Mouse (Mus musculus): ENCODE results near the gene Rims4. TPM values are rescaled to one million over a fixed set of nuclear protein-coding genes. Genes with fewer than 3 reads are reported as not detected.

Gene Rims4
- polyA plus RNA-seq, 1 experiment from 2014 or later, result 0.11 TPM

DNA sequence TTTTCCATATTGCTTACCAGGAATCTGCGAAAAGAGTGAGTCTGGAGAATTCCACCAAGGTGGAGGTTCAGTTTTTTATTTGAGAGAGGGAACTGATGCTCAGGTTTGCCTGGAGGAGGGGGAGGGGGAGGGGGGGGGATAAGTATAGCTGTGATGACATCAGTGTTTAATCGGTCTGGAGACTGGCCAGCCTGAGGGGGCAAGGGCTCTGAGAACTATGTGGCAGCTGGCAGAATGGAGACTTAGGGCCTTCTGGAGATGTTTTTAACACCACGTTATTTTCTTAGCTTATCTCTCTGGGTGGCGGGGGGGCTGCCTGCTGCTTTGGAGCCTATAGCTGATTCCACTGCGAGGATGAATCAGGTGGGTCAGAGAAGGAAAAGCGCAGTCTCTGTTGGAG, 24.6 kb upstream of the Rims4 start:
- WGBS, result 52% methylated on average over 6 of the region's 6 CpGs

DNA sequence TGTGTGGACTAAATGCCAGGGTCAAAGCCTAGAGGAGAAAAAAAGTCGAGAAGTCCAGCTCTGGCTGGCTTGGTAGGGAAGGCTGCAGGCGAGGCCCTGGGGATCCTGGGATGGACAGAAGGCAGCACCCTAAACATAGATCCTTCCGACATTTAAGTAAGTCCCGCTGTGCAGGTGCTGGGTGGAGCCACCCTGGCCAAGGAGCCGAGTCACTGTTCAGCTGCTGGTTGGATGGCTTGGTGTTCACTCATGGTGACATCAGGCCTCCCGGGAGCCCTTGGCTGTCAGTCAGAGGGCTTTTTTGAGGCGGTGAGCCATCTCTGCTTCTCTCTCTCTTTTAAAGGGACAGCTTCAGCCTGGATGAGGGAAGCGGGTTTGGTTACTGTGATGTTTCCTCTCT, 21.0 kb upstream of the Rims4 start:
- no peak overlapping the region for H3K9ac ChIP-seq (ENCODE audit: low read depth, low read length)
- ATAC-seq (replicated peaks; ENCODE audit: low FRiP score), result no peak
- H3K4me1 ChIP-seq (replicated peaks; ENCODE audit: control insufficient read depth, insufficient read depth, low read length), result no peaks in the 10 kb centered on the region
- no peak overlapping the region for H3K4me2 ChIP-seq
- H3K4me3 ChIP-seq (ENCODE audit: low read depth, low read length), result no peak overlapping the region
- no peaks in the 10 kb centered on the region for H3K27me3 ChIP-seq (replicated peaks; ENCODE audit: control insufficient read depth, insufficient read depth, low read length)
- no peaks in the 10 kb centered on the region for H3K36me3 ChIP-seq (ENCODE audit: control insufficient read depth, insufficient read depth, low read length)
- no peaks in the 10 kb centered on the region for H3K9me3 ChIP-seq (ENCODE audit: control insufficient read depth, low read length)
- 34% methylated on average over 8 of the region's 8 CpGs for WGBS
- no peak overlapping the region for H3K27ac ChIP-seq (ENCODE audit: low read depth, low read length)
- no peak for DNase-seq (ENCODE audit: low spot score)

More for the DNA sequence above, 24.6 kb upstream of the Rims4 start:
- Histone ChIP-seq H3K4me2 (no peak overlapping the region), H3K4me1 (replicated peaks; ENCODE audit: control insufficient read depth, insufficient read depth, low read length) (no peaks in the 10 kb centered on the region), H3K27me3 (replicated peaks; ENCODE audit: control insufficient read depth, insufficient read depth, low read length) (no peaks in the 10 kb centered on the region), H3K9me3 (ENCODE audit: control insufficient read depth, low read length) (no peaks in the 10 kb centered on the region), H3K4me3 (ENCODE audit: low read depth, low read length) (no peak overlapping the region), H3K36me3 (ENCODE audit: control insufficient read depth, insufficient read depth, low read length) (no peaks in the 10 kb centered on the region), H3K9ac (ENCODE audit: low read depth, low read length) (no peak overlapping the region), H3K27ac (ENCODE audit: low read depth, low read length) (no peak overlapping the region)
- no peak for ATAC-seq (replicated peaks; ENCODE audit: low FRiP score)
- no peak for DNase-seq (ENCODE audit: low spot score)

GRCm38 (mm10) chr2:163932151-163932550, 13.7 kb upstream of the Rims4 start:
- WGBS, result 38% methylated on average over 7 of the region's 7 CpGs
- no peaks in the 10 kb centered on the region for H3K9me3 ChIP-seq (ENCODE audit: control insufficient read depth, low read length)
- H3K36me3 ChIP-seq (ENCODE audit: control insufficient read depth, insufficient read depth, low read length), result no peaks in the 10 kb centered on the region
- no peaks in the 10 kb centered on the region for H3K4me1 ChIP-seq (replicated peaks; ENCODE audit: control insufficient read depth, insufficient read depth, low read length)
- DNase-seq (ENCODE audit: low spot score), result no peak
- no peaks in the 10 kb centered on the region for H3K27me3 ChIP-seq (replicated peaks; ENCODE audit: control insufficient read depth, insufficient read depth, low read length)
- no peak for ATAC-seq (replicated peaks; ENCODE audit: low FRiP score)
- no peak overlapping the region for H3K27ac ChIP-seq (ENCODE audit: low read depth, low read length)
- no peak overlapping the region for H3K4me2 ChIP-seq
- no peak overlapping the region for H3K9ac ChIP-seq (ENCODE audit: low read depth, low read length)
- no peak overlapping the region for H3K4me3 ChIP-seq (ENCODE audit: low read depth, low read length)

DNA sequence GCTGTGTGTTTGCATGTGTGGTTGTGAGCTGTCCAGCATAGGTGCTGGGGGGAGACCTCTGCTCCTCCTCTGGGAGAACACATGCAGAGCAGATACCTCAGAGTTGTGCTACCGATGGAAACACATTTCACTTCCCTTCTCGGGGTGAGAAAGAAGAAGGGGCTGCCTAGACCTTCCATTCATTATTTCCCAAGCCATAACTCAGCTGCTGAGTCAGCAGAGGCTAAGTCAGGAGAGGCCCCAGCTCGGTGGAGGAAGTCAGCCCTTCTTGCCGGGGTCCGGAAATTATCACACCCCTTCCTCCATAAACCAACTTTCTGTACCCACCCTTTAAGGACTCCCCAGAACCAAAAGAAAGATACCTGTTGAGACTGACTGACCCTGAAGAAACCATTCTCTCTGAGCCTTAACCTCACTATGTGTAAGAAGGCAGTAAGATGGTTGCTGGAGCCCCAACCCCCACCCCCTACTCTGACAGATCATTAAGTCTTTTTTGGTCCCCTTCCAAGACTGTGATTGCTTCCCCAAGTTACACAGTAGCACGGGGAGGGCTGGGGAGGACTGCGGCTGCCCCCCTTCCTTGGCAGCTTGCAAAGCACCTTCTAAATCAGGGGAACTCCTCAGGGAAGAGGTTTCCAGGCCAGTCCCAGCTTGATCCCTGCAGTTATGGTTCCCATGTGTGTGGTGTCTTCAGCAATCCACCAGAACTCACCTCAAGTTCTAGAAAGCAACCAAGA, 10.1 kb upstream of the Rims4 start:
- Histone ChIP-seq H3K9ac (ENCODE audit: low read depth, low read length) (no peak overlapping the region), H3K4me2 (no peak overlapping the region), H3K4me3 (ENCODE audit: low read depth, low read length) (no peak overlapping the region), H3K27me3 (replicated peaks; ENCODE audit: control insufficient read depth, insufficient read depth, low read length) (peaks cover 4% of the 10 kb centered on the region), H3K27ac (ENCODE audit: low read depth, low read length) (no peak overlapping the region), H3K36me3 (ENCODE audit: control insufficient read depth, insufficient read depth, low read length) (no peaks in the 10 kb centered on the region), H3K9me3 (ENCODE audit: control insufficient read depth, low read length) (no peaks in the 10 kb centered on the region), H3K4me1 (replicated peaks; ENCODE audit: control insufficient read depth, insufficient read depth, low read length) (no peaks in the 10 kb centered on the region)
- ATAC-seq (replicated peaks; ENCODE audit: low FRiP score) (no peak), DNase-seq (ENCODE audit: low spot score) (no peak)
- WGBS, result 60% methylated on average over 7 of the region's 7 CpGs

DNA sequence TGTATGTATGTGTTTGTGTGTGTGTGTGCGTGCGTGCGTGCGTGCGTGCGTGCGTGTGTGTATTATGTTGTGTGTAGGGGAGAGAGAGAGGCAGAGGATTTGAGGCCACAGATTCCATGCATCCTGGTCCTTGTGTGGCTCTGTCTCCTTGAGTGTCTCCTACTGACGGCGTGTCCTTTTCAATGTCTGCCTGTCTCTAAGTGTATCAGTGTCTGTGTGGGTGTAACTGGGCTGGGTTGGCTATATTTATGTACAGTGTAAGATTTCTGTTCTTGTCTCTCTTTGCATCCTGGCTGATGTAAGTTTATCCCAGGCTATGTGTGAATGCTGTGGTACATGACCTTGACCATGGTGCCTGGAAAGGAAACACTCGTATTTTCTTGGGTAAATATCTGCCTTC, 6.6 kb upstream of the Rims4 start:
- Histone ChIP-seq H3K9ac (ENCODE audit: low read depth, low read length) (no peak overlapping the region), H3K4me1 (replicated peaks; ENCODE audit: control insufficient read depth, insufficient read depth, low read length) (no peaks in the 10 kb centered on the region), H3K27me3 (replicated peaks; ENCODE audit: control insufficient read depth, insufficient read depth, low read length) (peaks cover 17% of the 10 kb centered on the region), H3K27ac (ENCODE audit: low read depth, low read length) (no peak overlapping the region), H3K9me3 (ENCODE audit: control insufficient read depth, low read length) (no peaks in the 10 kb centered on the region), H3K4me2 (no peak overlapping the region), H3K4me3 (ENCODE audit: low read depth, low read length) (no peak overlapping the region), H3K36me3 (ENCODE audit: control insufficient read depth, insufficient read depth, low read length) (no peaks in the 10 kb centered on the region)
- ATAC-seq (replicated peaks; ENCODE audit: low FRiP score) (no peak), DNase-seq (ENCODE audit: low spot score) (no peak)
- 82% methylated on average over 10 of the region's 10 CpGs for WGBS

DNA sequence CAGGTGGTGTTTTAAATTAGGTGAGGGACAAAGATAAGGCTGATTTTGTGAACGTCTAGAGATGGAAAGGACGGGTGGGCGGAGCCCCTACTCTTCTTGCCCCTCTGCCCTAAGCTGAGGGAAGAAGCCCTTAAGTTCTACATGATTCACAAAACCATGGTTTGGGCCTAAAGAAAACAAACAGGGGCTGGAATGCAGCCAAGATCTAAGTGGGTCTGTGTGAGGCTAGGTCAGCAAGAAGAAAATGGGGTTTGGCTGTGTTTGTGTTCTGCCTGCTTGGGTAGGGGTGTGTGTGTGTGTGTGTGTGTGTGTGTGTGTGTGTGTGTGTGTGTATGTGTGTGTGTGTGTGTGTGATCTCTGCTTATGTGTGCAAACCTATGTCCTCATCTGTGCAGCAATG, 6.0 kb upstream of the Rims4 start:
- H3K9me3 ChIP-seq (ENCODE audit: control insufficient read depth, low read length), result no peaks in the 10 kb centered on the region
- 52% methylated on average over 3 of the region's 3 CpGs for WGBS
- no peak for ATAC-seq (replicated peaks; ENCODE audit: low FRiP score)
- no peak overlapping the region for H3K27ac ChIP-seq (ENCODE audit: low read depth, low read length)
- no peaks in the 10 kb centered on the region for H3K4me1 ChIP-seq (replicated peaks; ENCODE audit: control insufficient read depth, insufficient read depth, low read length)
- no peak overlapping the region for H3K4me3 ChIP-seq (ENCODE audit: low read depth, low read length)
- DNase-seq (ENCODE audit: low spot score), result no peak
- H3K4me2 ChIP-seq, result no peak overlapping the region
- no peaks in the 10 kb centered on the region for H3K36me3 ChIP-seq (ENCODE audit: control insufficient read depth, insufficient read depth, low read length)
- H3K9ac ChIP-seq (ENCODE audit: low read depth, low read length), result no peak overlapping the region
- H3K27me3 ChIP-seq (replicated peaks; ENCODE audit: control insufficient read depth, insufficient read depth, low read length), result peaks cover 22% of the 10 kb centered on the region

DNA sequence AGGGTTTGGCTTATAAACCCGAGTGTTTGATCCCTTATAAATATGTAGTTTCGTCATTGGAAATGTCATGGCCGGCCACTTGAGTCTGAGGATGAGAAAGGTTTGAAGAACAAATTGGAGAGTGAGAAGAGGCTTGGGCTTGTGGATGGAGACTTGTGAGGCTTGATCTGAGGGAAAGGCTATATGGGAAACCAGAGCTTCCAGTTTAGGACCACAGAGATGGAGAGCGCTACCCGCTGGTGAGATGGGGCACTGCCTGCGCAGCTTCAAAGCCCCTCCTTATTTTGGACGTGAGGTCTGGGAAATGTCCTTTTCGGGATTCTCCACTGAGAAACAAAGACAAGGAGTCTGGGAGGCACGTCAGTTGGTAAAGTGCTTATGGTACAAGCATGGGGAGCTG, 4.6 kb upstream of the Rims4 start:
- DNase-seq (ENCODE audit: low spot score), result no peak
- Histone ChIP-seq H3K27me3 (replicated peaks; ENCODE audit: control insufficient read depth, insufficient read depth, low read length) (peaks cover 36% of the 10 kb centered on the region), H3K27ac (ENCODE audit: low read depth, low read length) (no peak overlapping the region), H3K4me3 (ENCODE audit: low read depth, low read length) (no peak overlapping the region), H3K9me3 (ENCODE audit: control insufficient read depth, low read length) (no peaks in the 10 kb centered on the region), H3K4me1 (replicated peaks; ENCODE audit: control insufficient read depth, insufficient read depth, low read length) (no peaks in the 10 kb centered on the region), H3K36me3 (ENCODE audit: control insufficient read depth, insufficient read depth, low read length) (no peaks in the 10 kb centered on the region), H3K4me2 (no peak overlapping the region), H3K9ac (ENCODE audit: low read depth, low read length) (no peak overlapping the region)
- ATAC-seq (replicated peaks; ENCODE audit: low FRiP score), result no peak
- WGBS, result 56% methylated on average over 9 of the region's 9 CpGs

- Histone ChIP-seq H3K4me3 (ENCODE audit: low read depth, low read length) (no peak overlapping the region), H3K27ac (ENCODE audit: low read depth, low read length) (no peak overlapping the region), H3K4me1 (replicated peaks; ENCODE audit: control insufficient read depth, insufficient read depth, low read length) (no peaks in the 10 kb centered on the region), H3K9me3 (ENCODE audit: control insufficient read depth, low read length) (no peaks in the 10 kb centered on the region), H3K9ac (ENCODE audit: low read depth, low read length) (no peak overlapping the region), H3K36me3 (ENCODE audit: control insufficient read depth, insufficient read depth, low read length) (no peaks in the 10 kb centered on the region), H3K27me3 (replicated peaks; ENCODE audit: control insufficient read depth, insufficient read depth, low read length) (peaks cover 64% of the 10 kb centered on the region), H3K4me2 (no peak overlapping the region)
- WGBS, result 69% methylated on average over 3 of the region's 3 CpGs
- ATAC-seq (replicated peaks; ENCODE audit: low FRiP score), result no peak
- no peak for DNase-seq (ENCODE audit: low spot score)
Measured at GRCm38 (mm10) chr2:163919581-163919980, 1.1 kb upstream of the Rims4 start.

DNA sequence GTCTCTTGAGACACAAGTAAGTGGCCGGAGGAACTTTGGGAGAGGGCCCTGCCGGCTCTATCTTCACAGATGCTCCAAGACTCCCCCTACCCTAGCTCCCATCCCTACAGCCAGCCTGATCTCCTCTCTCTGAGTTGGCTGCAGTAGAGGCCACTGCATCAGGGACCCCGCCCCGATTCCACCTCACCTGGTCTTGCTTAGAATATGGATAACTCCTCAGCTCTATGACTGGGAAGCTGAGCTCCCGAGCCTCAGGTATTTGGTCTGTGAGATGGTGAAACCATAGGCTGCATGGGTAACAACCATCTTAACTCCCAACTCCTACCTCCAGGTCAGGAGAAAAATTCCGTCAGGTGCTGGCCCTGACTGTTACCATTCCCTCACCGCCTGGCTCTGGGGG, 1.8 kb downstream of the Rims4 start:
- Histone ChIP-seq H3K27me3 (replicated peaks; ENCODE audit: control insufficient read depth, insufficient read depth, low read length) (peaks cover 75% of the 10 kb centered on the region), H3K4me2 (no peak overlapping the region), H3K4me3 (ENCODE audit: low read depth, low read length) (no peak overlapping the region), H3K4me1 (replicated peaks; ENCODE audit: control insufficient read depth, insufficient read depth, low read length) (no peaks in the 10 kb centered on the region), H3K36me3 (ENCODE audit: control insufficient read depth, insufficient read depth, low read length) (no peaks in the 10 kb centered on the region), H3K9ac (ENCODE audit: low read depth, low read length) (no peak overlapping the region), H3K27ac (ENCODE audit: low read depth, low read length) (no peak overlapping the region), H3K9me3 (ENCODE audit: control insufficient read depth, low read length) (no peaks in the 10 kb centered on the region)
- DNase-seq (ENCODE audit: low spot score) (no peak), ATAC-seq (replicated peaks; ENCODE audit: low FRiP score) (no peak)
- WGBS, result 65% methylated on average over 7 of the region's 7 CpGs

Measured in liver, embryonic 11.5 days (tissue).